Mouse (Mus musculus): Measurements from ENCODE around the gene Tex48.

DNA sequence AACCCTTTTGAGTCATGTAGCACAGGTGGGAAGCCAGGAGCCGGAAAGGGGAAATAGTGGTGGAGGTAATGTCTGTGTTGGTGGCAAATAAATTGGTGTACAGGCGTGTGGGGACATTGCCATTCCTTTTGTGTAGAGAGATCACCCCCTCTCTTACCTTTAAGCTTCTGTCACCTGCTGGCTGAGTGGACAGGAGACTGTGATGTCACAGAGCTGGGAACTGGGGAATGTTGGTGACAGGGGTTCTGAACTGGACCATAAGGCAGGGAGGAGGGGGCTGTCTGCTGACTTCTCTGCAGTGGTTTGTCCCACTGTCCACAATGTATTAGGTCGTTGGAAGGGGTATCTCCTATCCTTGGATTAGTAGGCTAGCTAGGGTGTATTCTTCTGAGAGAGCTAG, 17.3 kb downstream of the Tex48 start, which contains the start of gene Gm11213:
- TF ChIP-seq CTCF (conservative IDR thresholded peaks at IDR 0.05; ENCODE audit: low read length) (no peak), NANOG (IDR thresholded peaks at IDR 0.05; ENCODE audit: borderline replicate concordance, low read length) (no peak), POU5F1 (IDR thresholded peaks at IDR 0.05; ENCODE audit: borderline replicate concordance, low read length) (no peak)

Data from E14TG2a.4 (cell line).